Mouse (Mus musculus) kidney, adult 9 months (tissue): ENCODE data around the gene Ifitm10.
"Not testable (repeated sequence)": the region's sequence is repeated elsewhere in the genome, so short reads cannot be mapped to it uniquely, and the experiment has no call there.

ENCODE experiments used
- DNase-seq: peaks from one replicate; pipeline ENCODE4 v3.0.0; 2022

Ifitm10 gene

GRCm38 (mm10) chr7:142359129-142359528 lies 14.4 kb downstream of the Ifitm10 start:
- no peak for DNase-seq

GRCm38 (mm10) chr7:142357566-142357965 lies 16.0 kb downstream of the Ifitm10 start:
- no peak for DNase-seq

DNA sequence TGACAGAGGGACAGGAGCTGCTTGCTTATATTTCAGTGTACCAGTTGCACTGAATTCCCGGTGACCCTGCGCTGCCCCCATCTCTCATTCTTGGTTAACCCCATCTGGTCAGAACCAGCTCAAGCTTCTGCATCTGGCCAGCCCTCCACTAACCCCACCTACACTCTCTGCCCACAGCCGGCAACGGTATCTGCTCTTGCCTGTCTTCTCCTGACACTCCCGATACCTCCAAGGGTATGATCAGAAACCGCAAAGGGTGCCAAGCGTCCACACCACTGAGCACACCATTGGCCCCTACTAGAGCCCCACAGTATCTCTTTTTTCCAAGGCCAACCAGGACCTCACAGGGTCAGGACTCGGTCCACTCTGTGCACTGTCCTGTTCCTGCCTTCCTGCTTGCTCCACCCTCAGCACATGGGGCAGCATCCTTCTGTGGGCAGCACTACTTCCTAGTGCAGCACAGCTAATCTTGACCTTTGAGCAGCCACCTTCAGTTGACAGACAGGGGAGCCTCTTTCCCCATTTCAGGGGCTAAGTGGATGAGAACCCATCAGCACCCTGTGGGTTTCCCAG lies 18.8 kb downstream of the Ifitm10 start:
- DNase-seq, result no peak

DNA sequence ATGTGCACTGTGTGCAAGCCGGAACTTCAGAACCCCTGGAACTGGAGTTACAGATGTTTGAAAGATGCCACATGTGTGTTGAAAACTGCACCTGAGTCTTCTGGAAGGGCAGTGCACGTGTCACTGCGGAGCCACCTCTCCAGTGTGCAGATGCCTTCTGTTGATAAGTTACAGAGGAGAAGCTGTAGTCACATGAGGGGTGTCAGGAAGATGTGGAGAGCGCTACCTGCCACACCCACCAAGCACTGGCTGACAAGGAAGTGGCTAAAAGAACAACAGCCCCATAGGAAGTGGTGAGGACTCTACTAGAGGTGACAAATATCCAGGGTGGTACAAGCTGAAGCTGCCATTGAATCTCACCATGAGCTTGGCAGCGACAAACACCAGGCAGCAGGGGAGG lies 19.7 kb downstream of the Ifitm10 start:
- DNase-seq, result no peak

DNA sequence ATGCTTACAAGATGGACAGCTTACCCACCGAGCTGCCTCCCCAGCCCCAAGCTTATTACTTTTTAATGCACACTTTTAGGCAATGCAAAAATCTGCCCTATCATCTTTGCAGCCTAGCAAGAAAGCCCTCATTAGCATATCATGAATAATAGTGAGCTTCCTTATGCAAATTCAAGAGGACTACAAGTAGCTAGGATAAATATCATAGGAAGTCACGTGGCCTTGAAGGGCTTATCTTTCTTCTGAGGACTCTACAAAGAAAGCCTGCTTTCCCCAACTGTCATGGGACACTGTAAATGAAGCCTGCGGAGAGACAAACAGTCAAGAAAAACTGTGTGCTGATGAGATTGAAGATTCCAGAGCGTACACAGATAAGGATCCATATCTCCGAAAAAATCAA lies 22.0 kb downstream of the Ifitm10 start:
- DNase-seq, result no peak

DNA sequence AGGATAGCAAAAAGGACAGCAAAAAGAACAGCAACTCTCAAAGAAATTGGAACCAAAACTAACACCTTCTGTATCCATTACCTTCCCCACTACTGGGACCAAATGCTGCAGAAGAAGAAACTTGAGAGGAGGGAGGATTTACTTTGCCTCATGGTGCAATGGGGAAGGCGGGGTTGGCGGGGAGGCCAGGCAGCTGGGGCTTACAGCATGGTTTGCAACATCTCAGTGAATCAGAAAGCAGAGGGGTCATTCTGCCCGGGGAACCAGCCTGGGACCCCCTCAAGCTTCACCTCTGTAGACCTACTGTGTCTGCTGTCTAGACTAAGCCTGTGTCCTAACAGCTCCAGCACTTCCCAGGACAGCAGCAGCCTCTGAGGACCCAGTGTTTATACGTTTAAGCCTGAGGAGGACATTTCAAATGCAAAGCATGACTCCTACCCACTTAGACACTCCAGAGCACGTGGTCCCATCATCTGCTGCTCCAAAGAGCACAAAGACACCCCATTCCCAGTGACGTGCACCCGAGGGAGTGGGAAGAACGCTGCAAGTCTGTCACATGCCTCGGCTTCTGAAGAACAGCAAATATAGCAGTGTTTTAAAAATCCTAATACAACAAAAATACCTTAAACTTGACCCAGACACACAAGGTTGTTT lies 24.1 kb downstream of the Ifitm10 start:
- DNase-seq, result no peak

- no peak for DNase-seq
Observed at GRCm38 (mm10) chr7:142347542-142347941, 26.0 kb downstream of the Ifitm10 start.

DNA sequence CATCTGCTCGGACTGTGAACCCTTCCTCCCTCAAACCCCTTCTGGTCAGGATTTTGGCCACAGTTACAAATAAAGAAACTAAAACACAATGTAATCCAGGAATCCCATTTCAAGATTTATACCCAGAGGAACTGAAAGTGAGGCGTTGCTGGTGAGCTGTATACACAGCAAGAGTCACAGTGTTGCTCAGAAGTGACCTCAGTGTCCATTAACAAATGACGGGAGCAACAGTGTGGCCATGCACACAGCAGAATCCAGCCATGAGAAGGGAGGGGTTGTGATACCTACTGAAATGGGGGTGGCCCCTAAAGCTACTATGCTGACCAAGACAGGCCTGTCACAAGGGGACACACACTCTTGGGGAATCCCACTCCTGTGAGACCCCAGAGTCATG lies 31.3 kb downstream of the Ifitm10 start:
- DNase-seq, result no peak

DNA sequence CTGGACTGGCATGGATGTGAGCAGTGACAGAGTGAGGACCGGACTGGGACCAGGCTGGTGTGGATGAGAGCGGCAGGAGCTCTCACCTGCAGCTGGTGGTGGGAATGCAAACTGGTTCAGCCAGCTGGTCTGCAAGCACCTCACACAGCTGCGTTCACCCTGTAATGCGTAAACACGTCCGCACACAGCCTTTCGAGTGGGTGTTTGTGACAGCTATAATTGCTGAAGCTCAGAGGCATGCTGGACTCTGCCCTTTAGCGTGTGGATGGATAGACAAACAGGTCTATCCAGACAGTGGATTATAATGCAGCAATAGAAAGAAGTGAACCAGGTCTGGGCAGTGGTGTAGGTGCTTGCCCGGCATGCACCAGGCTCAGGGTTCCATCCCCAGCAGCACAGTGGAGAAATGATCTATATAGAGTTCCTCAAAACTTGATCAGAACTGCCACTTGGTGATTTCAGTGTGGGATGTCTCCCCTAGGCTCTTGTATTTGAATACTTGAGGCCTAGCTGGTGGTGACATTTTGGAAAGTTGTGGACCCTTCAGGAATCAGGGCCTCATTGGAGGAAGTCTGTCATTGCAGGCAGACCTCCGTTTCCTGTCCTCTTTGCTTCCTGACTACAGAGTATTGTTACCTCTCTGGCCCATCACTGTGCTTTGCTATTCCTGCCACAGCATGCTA lies 31.8 kb downstream of the Ifitm10 start:
- no peak for DNase-seq

DNA sequence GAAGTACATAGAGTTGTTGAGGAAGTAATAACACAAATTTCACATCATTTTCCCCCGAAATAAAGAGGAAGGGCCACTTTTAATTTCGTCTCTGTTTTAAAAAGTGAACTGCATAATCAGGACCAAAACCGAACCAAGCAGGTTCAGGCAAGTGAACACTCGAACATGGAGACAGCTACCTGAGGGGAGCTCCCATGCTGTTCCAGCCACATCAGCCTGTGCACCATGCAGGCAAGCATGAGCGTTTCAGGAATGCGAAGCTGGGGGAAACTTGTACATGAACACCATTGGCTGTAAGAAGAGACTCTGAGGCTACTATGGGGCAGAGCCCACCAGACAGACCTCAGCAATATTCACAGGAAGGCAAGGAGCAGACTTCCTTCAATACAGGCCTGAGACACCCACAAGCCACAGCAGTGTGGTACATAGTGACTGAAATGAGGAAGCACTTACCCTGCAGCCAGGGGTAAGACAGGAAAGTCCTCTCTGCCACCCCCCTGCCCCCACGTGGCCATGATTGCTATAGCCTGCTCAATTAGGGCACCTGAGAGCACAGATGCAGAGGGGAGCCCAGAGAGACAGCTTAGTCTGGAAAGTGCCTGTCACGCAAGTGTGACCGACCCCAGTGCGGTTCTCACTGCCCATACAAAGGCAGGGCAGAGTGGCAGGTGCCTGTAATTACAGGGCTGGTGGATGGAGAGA lies 33.1 kb downstream of the Ifitm10 start:
- DNase-seq, result no peak

DNA sequence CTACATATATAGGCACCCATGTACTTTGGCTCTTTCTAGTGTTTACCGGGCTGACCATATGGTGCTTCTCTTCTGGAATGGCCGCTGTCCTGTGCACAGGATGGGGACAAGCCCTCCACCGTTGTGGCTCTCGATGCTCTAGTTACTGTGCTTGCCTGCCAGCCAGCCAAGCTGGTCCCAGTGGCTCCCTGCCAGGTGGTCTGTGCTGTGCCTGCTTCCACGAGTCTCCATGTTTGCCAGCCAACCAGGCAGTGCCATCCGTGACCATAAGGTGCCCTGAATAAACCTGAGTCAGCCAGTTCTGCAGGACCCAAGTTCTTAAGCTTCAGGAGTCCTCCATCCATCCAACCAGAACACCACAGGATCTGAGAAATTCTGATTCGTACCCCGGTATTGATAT lies 38.4 kb downstream of the Ifitm10 start:
- DNase-seq, result no peak

- peak; percentile 86 for DNase-seq
Observed at GRCm38 (mm10) chr7:142334246-142334645, 39.3 kb downstream of the Ifitm10 start.

GRCm38 (mm10) chr7:142332741-142333140 lies 40.8 kb downstream of the Ifitm10 start:
- DNase-seq, result not testable (repeated sequence)

- DNase-seq, result no peak
Observed at GRCm38 (mm10) chr7:142331281-142331680, 42.3 kb downstream of the Ifitm10 start.

DNA sequence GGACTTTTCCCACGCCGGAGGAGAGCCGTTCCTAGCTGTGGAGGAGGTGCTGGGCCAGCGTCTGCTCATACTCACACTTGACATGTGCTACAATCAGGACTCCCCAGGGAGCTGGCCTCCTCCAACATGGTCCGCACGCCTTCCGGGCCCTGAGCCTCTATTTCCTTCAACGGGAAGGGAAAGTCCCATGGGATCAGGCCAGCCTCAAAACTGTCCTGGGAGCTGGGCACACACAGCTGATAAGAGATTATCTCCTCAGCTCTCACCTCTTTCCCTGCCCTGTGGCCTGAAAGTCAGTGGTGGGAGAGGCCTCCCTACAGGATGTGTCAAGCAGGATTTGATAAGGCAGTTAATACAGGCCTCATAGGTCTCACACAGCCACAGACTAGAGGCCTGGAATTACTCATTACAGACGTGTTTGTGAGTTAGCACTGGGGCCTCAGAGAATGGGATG lies 43.3 kb downstream of the Ifitm10 start:
- peak; percentile 80 for DNase-seq

DNA sequence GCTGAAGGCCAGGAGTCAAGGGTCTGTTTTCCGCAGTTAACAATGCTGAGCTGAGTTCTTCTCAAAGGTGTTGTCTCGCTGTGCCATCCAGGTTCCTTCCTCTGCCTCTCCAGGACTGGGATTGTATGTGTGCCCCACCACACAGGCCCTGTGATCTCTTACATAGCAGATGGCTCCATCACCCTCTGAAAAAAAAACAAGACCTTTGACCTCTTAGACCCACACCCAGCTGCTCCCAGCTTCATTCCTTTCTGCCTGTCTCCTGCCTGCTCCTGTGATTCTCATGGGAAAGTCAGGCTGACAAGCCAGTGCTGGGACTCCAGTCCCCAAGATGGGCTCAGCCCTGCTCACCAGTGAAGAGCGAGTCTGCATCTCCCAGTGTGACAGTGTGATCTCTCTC lies 45.0 kb downstream of the Ifitm10 start:
- DNase-seq, result no peak

GRCm38 (mm10) chr7:142326714-142327445 lies 46.7 kb downstream of the Ifitm10 start:
- no peak for DNase-seq

DNA sequence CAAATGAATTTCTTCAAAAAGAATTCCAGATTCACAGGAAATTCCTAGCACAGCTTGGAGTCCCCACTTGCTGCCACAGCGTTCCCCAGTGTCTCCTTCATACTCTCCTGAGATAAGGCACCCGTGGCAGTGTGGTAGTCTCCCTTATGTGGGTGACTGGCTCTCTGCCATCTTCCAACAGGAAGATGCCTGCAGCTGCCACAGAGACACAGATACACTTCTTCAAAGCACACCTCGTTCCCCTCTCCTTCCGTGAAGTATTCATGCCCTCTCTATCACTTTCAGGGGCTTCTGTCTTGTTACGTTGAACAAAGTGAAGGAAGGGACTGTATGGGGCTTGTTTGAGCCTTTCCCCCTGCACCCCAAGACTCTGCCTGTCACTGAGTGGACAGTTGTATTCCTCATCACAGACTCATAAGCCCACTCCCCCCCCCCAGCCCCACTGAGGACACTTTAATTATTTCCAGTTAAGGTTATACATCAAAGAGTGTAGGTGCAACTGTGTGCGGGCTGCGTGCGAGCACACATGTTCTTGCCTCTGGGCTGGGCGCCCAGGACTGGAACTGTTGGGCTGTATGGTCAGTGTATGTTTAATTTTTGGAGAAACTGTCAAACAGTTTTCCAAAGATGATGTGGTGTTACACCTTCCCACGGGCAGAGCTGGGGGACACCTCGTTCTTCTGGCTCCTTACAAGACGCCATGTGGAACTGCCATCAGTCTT lies 50.0 kb downstream of the Ifitm10 start:
- no peak for DNase-seq

- no peak for DNase-seq
Observed at GRCm38 (mm10) chr7:142322641-142323040, 50.9 kb downstream of the Ifitm10 start.

DNA sequence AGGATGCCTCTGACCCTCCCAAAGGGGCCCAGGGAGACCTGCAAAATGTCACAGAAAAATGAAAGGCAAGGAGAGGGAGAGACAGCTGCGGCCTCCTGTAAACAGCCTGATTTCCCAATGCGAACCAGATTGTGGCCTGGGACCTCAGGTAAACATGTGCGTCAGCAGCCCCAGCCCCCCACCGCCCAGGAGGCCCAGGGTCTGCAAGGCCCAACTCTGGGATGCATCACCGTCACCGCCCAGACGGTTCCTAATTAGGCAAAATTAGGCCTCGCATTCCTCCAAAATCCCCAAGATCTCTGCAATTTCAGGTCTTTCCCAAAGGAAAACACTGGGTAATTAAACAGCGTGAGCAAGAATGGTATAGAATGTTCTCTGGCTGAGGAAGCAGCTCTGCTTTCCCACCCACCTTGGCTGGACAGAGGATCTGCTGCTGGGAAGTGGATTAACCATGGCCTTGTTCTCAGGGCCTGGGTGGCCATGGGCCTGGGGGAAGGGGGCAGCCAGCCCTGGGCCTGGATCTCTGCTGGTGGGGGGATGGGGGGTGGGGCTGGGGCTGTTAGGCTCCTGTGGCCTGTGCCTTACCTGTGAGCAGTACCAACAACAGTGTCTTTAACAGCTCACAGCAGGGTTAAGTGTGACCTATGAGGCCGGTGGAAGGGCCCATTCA lies 51.8 kb downstream of the Ifitm10 start:
- not testable (repeated sequence) for DNase-seq

DNA sequence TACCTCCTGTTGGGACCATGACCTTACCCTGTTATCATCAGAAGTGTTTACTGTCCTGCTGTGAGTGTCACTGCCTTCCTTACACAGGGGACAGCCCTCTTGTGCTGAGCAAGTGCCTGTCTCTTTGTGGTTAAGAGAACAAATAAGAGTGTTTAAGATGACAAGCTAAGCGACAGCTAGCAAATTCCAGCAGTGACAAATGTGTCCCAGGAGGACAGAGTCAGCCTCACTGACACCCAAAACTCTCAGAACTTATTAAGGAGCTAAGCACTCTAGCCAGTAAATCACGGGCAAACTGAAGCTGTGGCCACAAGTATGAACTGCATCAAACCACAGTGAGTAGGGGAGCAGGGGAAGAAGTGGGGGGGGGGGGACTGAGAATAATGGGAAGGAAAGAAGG lies 52.6 kb downstream of the Ifitm10 start:
- peak; percentile 28 for DNase-seq

DNA sequence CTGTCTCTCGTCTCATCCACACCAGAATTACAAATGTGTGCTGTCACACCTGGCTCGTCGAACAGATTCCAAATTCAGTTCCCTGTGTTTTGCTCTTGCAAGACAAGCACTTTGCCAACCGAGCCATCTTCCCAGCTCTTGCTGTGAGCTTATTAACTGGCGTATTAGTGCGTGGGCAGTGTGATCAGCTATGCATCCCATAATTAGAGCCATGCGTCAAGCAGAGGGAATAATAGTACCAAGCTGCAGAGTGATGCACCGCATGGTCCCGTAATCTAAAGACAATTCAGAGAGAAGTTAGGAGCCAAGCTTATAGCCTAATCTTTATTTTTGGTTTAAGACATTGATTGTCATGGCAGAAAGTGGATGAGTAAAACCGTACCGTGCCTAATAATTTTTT lies 54.4 kb downstream of the Ifitm10 start:
- DNase-seq, result no peak
